Mouse (Mus musculus): ENCODE measurements at regions not wholly inside any gene's neighbourhood (a gene's known extent, or its start where the extent isn't known, plus 50 kb on each side); places are given as distances from the start of the nearest gene placed in this dataset.

- peak; percentile 25 to 66 for DNase-seq (ENCODE audit: low spot score in 2 of 2)
- intact Hi-C loops (cut with DNase I) = loop anchor here (5.0 kb wide), 3 partner anchors 373 to 633 kb away; partner anchors contain the start of gene 1810022K09Rik
These were observed 87.1 kb downstream of the Gm9733 start for GRCm38 (mm10) chr3:15244999-15245398.

Data from left cerebral cortex, postnatal 25 days (tissue).